Mouse (Mus musculus): ENCODE measurements around the gene Hivep2. TPM values are rescaled to one million over a fixed set of nuclear protein-coding genes. Genes with fewer than 3 reads are reported as not detected.

Gene Hivep2
- polyA plus RNA-seq, 1 experiment from 2014 or later: 8.8 TPM

- no peak for DNase-seq (ENCODE audit: low read depth, low spot score)
- no peak for TF ChIP-seq CTCF (IDR thresholded peaks at IDR 0.05)
Measured at GRCm38 (mm10) chr10:14036472-14036871, 70.6 kb downstream of the Hivep2 start.

GRCm38 (mm10) chr10:14037977-14038489 lies 72.2 kb downstream of the Hivep2 start:
- no peaks in the 10 kb centered on the region for H3K27me3 ChIP-seq
- TF ChIP-seq CTCF (IDR thresholded peaks at IDR 0.05): no peak
- DNase-seq (ENCODE audit: low read depth, low spot score): no peak
- in situ Hi-C loops (cut with MboI; ENCODE audit: low pct_unique_long_range_greater_than_20kb): no loop called here
- ChIA-PET CTCF (no interaction called here), POLR2A (interaction anchor here (1.0 kb wide), 1 partner anchor 62 kb away, joined by 3 read pairs; no protein-coding TSS in a partner anchor)
- ATAC-seq: no peak

More at GRCm38 (mm10) chr10:14036472-14036871, 70.6 kb downstream of the Hivep2 start:
- in situ Hi-C loops (cut with MboI; ENCODE audit: low pct_unique_long_range_greater_than_20kb): no loop called here
- no peaks in the 10 kb centered on the region for H3K27me3 ChIP-seq
- CTCF ChIA-PET: interaction anchor here (1.4 kb wide), 1 partner anchor 8 kb away, joined by 3 read pairs; no protein-coding TSS in a partner anchor
- ATAC-seq: no peak
- POLR2A ChIA-PET: no interaction called here

- no peak for TF ChIP-seq CTCF (IDR thresholded peaks at IDR 0.05)
- in situ Hi-C loops (cut with MboI; ENCODE audit: low pct_unique_long_range_greater_than_20kb): loop anchor here (10.0 kb wide), 1 partner anchor 476 kb away; no protein-coding TSS in a partner anchor
- DNase-seq (ENCODE audit: low read depth, low spot score) (no peak), ATAC-seq (no peak)
- ChIA-PET CTCF (interaction anchor here (1.0 to 1.5 kb wide), 3 partner anchors 10 to 16 kb away, joined by 3 to 5 read pairs (median 3); no protein-coding TSS in a partner anchor), POLR2A (no interaction called here)
- H3K27me3 ChIP-seq: no peaks in the 10 kb centered on the region
Measured at GRCm38 (mm10) chr10:14040716-14041470, 75.0 kb downstream of the Hivep2 start.

GRCm38 (mm10) chr10:14041606-14042005 lies 75.7 kb downstream of the Hivep2 start:
- ChIA-PET POLR2A (no interaction called here), CTCF (interaction anchor here (1.0 to 1.5 kb wide), 3 partner anchors 9 to 16 kb away, joined by 3 to 5 read pairs (median 3); no protein-coding TSS in a partner anchor)
- TF ChIP-seq CTCF (IDR thresholded peaks at IDR 0.05): no peak
- in situ Hi-C loops (cut with MboI; ENCODE audit: low pct_unique_long_range_greater_than_20kb): loop anchor here (10.0 kb wide), 1 partner anchor 477 kb away; no protein-coding TSS in a partner anchor
- no peak for DNase-seq (ENCODE audit: low read depth, low spot score)
- no peaks in the 10 kb centered on the region for H3K27me3 ChIP-seq
- ATAC-seq: no peak

- no peak for ATAC-seq
- no peaks in the 10 kb centered on the region for H3K27me3 ChIP-seq
- no peak for TF ChIP-seq CTCF (IDR thresholded peaks at IDR 0.05)
- ChIA-PET POLR2A (no interaction called here), CTCF (no interaction called here)
- no peak for DNase-seq (ENCODE audit: low read depth, low spot score)
- in situ Hi-C loops (cut with MboI; ENCODE audit: low pct_unique_long_range_greater_than_20kb): loop anchor here (10.0 kb wide), 1 partner anchor 478 kb away; no protein-coding TSS in a partner anchor
Measured at GRCm38 (mm10) chr10:14042539-14043348, 76.9 kb downstream of the Hivep2 start.

GRCm38 (mm10) chr10:14043349-14043710 lies 77.5 kb downstream of the Hivep2 start:
- no peak for ATAC-seq
- in situ Hi-C loops (cut with MboI; ENCODE audit: low pct_unique_long_range_greater_than_20kb): loop anchor here (10.0 kb wide), 1 partner anchor 479 kb away; no protein-coding TSS in a partner anchor

GRCm38 (mm10) chr10:14044046-14044782 lies 78.3 kb downstream of the Hivep2 start:
- H3K27me3 ChIP-seq: no peaks in the 10 kb centered on the region
- DNase-seq (ENCODE audit: low read depth, low spot score): no peak
- in situ Hi-C loops (cut with MboI; ENCODE audit: low pct_unique_long_range_greater_than_20kb): loop anchor here (10.0 kb wide), 1 partner anchor 479 kb away; no protein-coding TSS in a partner anchor
- POLR2A ChIA-PET: no interaction called here
- CTCF ChIA-PET: interaction anchor here (1.4 kb wide), 1 partner anchor 8 kb away, joined by 3 read pairs; no protein-coding TSS in a partner anchor
- no peak for ATAC-seq
- TF ChIP-seq CTCF (IDR thresholded peaks at IDR 0.05): no peak

More at GRCm38 (mm10) chr10:14043349-14043710, 77.5 kb downstream of the Hivep2 start:
- ChIA-PET POLR2A (no interaction called here), CTCF (no interaction called here)
- no peaks in the 10 kb centered on the region for H3K27me3 ChIP-seq
- no peak for TF ChIP-seq CTCF (IDR thresholded peaks at IDR 0.05)
- DNase-seq (ENCODE audit: low read depth, low spot score): no peak

GRCm38 (mm10) chr10:14044783-14045392 lies 79.0 kb downstream of the Hivep2 start:
- DNase-seq (ENCODE audit: low read depth, low spot score) (no peak), ATAC-seq (no peak)
- no peak for TF ChIP-seq CTCF (IDR thresholded peaks at IDR 0.05)
- ChIA-PET POLR2A (interaction anchor here (0.9 to 1.0 kb wide), 2 partner anchors 23 to 475 kb away, joined by 3 read pairs; no protein-coding TSS in a partner anchor), CTCF (interaction anchor here (0.9 to 1.4 kb wide), 2 partner anchors 8 to 10 kb away, joined by 3 read pairs; no protein-coding TSS in a partner anchor)
- H3K27me3 ChIP-seq: no peaks in the 10 kb centered on the region
- in situ Hi-C loops (cut with MboI; ENCODE audit: low pct_unique_long_range_greater_than_20kb): loop anchor here (10.0 kb wide), 1 partner anchor 480 kb away; no protein-coding TSS in a partner anchor

- H3K27me3 ChIP-seq: no peaks in the 10 kb centered on the region
- peak; percentile 66 for ATAC-seq
- no peak for TF ChIP-seq CTCF (IDR thresholded peaks at IDR 0.05)
- in situ Hi-C loops (cut with MboI; ENCODE audit: low pct_unique_long_range_greater_than_20kb): loop anchor here (10.0 kb wide), 1 partner anchor 481 kb away; no protein-coding TSS in a partner anchor
- DNase-seq (ENCODE audit: low read depth, low spot score): no peak
- CTCF ChIA-PET: interaction anchor here (0.9 to 1.4 kb wide), 4 partner anchors 9 to 154 kb away, joined by 3 read pairs; no protein-coding TSS in a partner anchor
- POLR2A ChIA-PET: interaction anchor here (0.5 to 1.0 kb wide), 3 partner anchors 24 to 476 kb away, joined by 3 to 4 read pairs (median 3); no protein-coding TSS in a partner anchor
Measured at GRCm38 (mm10) chr10:14045745-14046144, 79.9 kb downstream of the Hivep2 start.
